Mouse (Mus musculus) limb, embryonic 12.5 days (tissue): ENCODE measurements around the gene Rbm39. TPM values are rescaled to one million over a fixed set of nuclear protein-coding genes. Genes with fewer than 3 reads are reported as not detected.
A peak's percentile ranks its signal among the peaks of the same experiment; 100 is the strongest.
"Not testable (repeated sequence)": the region's sequence is repeated elsewhere in the genome, so short reads cannot be mapped to it uniquely, and the experiment has no call there.

Experiments used
- ATAC-seq: fragments of 200-750 bp; cut with Nextera tagmentation; 2 replicates; pipeline ENCODE4 v1.8.0; 2017; ENCODE audit warnings: low read depth, moderate TSS enrichment; ENCODE audit not compliant: insufficient number of reproducible peaks, insufficient read depth, low FRiP score, low TSS enrichment
- H3K27ac ChIP-seq: fragments of 300-500 bp; sonication (generic); 2 replicates; pipeline ENCODE4 v1.5.1; 2016; ENCODE audit warnings: mild to moderate bottlenecking, moderate library complexity
- H3K27me3 ChIP-seq: fragments of 300-500 bp; sonication (generic); 2 replicates; pipeline ENCODE4 v1.6.1; 2016; ENCODE audit warnings: mild to moderate bottlenecking, moderate library complexity
- H3K36me3 ChIP-seq: fragments of 300-500 bp; sonication (generic); 2 replicates; pipeline ENCODE4 v1.6.1; 2016; ENCODE audit warnings: mild to moderate bottlenecking, moderate library complexity
- H3K4me1 ChIP-seq: fragments of 300-500 bp; sonication (generic); replicated peaks from 2 replicates; pipeline ENCODE4 v1.6.1; 2016
- H3K4me2 ChIP-seq: fragments of 300-500 bp; sonication (generic); 2 replicates; pipeline ENCODE4 v1.6.1; 2016; ENCODE audit warnings: mild to moderate bottlenecking, moderate library complexity
- H3K4me3 ChIP-seq: fragments of 300-500 bp; sonication (generic); replicated peaks from 2 replicates; pipeline ENCODE4 v1.5.1; 2016; ENCODE audit warnings: mild to moderate bottlenecking
- H3K9ac ChIP-seq: fragments of 300-500 bp; sonication (generic); replicated peaks from 2 replicates; pipeline ENCODE4 v1.6.1; 2016; ENCODE audit warnings: mild to moderate bottlenecking, moderate library complexity
- H3K9me3 ChIP-seq: fragments of 300-500 bp; sonication (generic); 2 replicates; pipeline ENCODE4 v1.6.1; 2016; ENCODE audit warnings: mild to moderate bottlenecking, moderate library complexity
- WGBS: fragments of 180-500 bp; shearing (Covaris S2); methylation state at CpG from one replicate; pipeline ENCODE4 v1.1.7; 2016; 5-methylcytosine and 5-hydroxymethylcytosine counted together
- polyA plus RNA-seq: library from polyadenylated mRNA; unstranded; fragments of >200 nt; fragmentation: Nextera tagmentation; extraction: Ambion mirVana; gene quantifications from 2 replicates; pipeline ENCODE4 v1.2.1, GENCODE M21; 2016

Gene Rbm39
- polyA plus RNA-seq, 1 experiment from 2014 or later: 825 TPM

GRCm38 (mm10) chr2:156143367-156143766, 36.7 kb downstream of the Rbm39 start:
- WGBS: 2% methylated on average over 16 of the region's 16 CpGs
- H3K27ac ChIP-seq: peak overlapping the region; percentile 95
- peak overlapping the region; percentile 81 for H3K4me3 ChIP-seq
- peaks cover 5% of the 10 kb centered on the region for H3K4me1 ChIP-seq
- H3K9me3 ChIP-seq: no peaks in the 10 kb centered on the region
- no peak for ATAC-seq
- no peaks in the 10 kb centered on the region for H3K27me3 ChIP-seq
- H3K4me2 ChIP-seq: peak overlapping the region; percentile 65
- H3K36me3 ChIP-seq: peaks cover 29% of the 10 kb centered on the region
- H3K9ac ChIP-seq: peak overlapping the region; percentile 85

GRCm38 (mm10) chr2:156142820-156143219, 37.2 kb downstream of the Rbm39 start:
- Histone ChIP-seq H3K36me3 (peaks cover 24% of the 10 kb centered on the region), H3K9me3 (no peaks in the 10 kb centered on the region), H3K9ac (peak overlapping the region; percentile 85; the same call in 1 of the 2 replicates), H3K4me3 (peak overlapping the region; percentile 81), H3K4me2 (peak overlapping the region; percentile 65), H3K27ac (peak overlapping the region; percentile 95; the same call in 1 of the 2 replicates), H3K27me3 (no peaks in the 10 kb centered on the region), H3K4me1 (peaks cover 5% of the 10 kb centered on the region)
- WGBS: 74% methylated on average over 2 of the region's 2 CpGs
- ATAC-seq: no peak

- Histone ChIP-seq H3K4me3 (no peak overlapping the region), H3K27ac (no peak overlapping the region), H3K27me3 (no peaks in the 10 kb centered on the region), H3K9ac (no peak overlapping the region), H3K4me1 (no peaks in the 10 kb centered on the region), H3K9me3 (no peaks in the 10 kb centered on the region), H3K4me2 (no peak overlapping the region), H3K36me3 (peaks cover 17% of the 10 kb centered on the region; the same call in 1 of the 2 replicates)
- 86% methylated on average over 6 of the region's 6 CpGs for WGBS
- no peak for ATAC-seq
Measured at GRCm38 (mm10) chr2:156135695-156136094, 44.3 kb downstream of the Rbm39 start.

GRCm38 (mm10) chr2:156134161-156134560, 45.9 kb downstream of the Rbm39 start:
- Histone ChIP-seq H3K4me2 (no peak overlapping the region), H3K36me3 (peaks cover 17% of the 10 kb centered on the region; the same call in 1 of the 2 replicates), H3K27ac (no peak overlapping the region), H3K27me3 (no peaks in the 10 kb centered on the region), H3K4me1 (no peaks in the 10 kb centered on the region), H3K4me3 (no peak overlapping the region), H3K9me3 (no peaks in the 10 kb centered on the region), H3K9ac (no peak overlapping the region)
- no peak for ATAC-seq
- WGBS: 88% methylated on average over 5 of the region's 5 CpGs

- peaks cover 47% of the 10 kb centered on the region; the same call in 1 of the 2 replicates for H3K36me3 ChIP-seq
Measured at GRCm38 (mm10) chr2:156126992-156127391, 53.0 kb downstream of the Rbm39 start, which contains the start of gene Gm28036. Gm28036 (minus strand) TSS chr2:156127092.

GRCm38 (mm10) chr2:156123731-156124130, 56.3 kb downstream of the Rbm39 start:
- Histone ChIP-seq H3K27me3 (no peaks in the 10 kb centered on the region), H3K4me3 (no peak overlapping the region)
- 94% methylated on average over 5 of the region's 5 CpGs for WGBS

More at GRCm38 (mm10) chr2:156126992-156127391, 53.0 kb downstream of the Rbm39 start, which contains the start of gene Gm28036:
- no peak within 1 kb of the TSS for H3K9ac ChIP-seq
- no peak within 1 kb of the TSS for H3K27ac ChIP-seq
- H3K4me1 ChIP-seq: no peaks in the 10 kb centered on the region
- no peaks in the 10 kb centered on the region for H3K27me3 ChIP-seq
- no peak within 1 kb of the TSS for H3K4me2 ChIP-seq
- no peak for ATAC-seq
- H3K9me3 ChIP-seq: no peaks in the 10 kb centered on the region
- no peak within 1 kb of the TSS for H3K4me3 ChIP-seq
- 94% methylated on average over 5 of the region's 5 CpGs for WGBS

GRCm38 (mm10) chr2:156119566-156119965, 60.5 kb downstream of the Rbm39 start:
- H3K9me3 ChIP-seq: no peaks in the 10 kb centered on the region
- no peak overlapping the region for H3K27ac ChIP-seq
- peaks cover 8% of the 10 kb centered on the region; the same call in 1 of the 2 replicates for H3K36me3 ChIP-seq
- no peak overlapping the region for H3K4me2 ChIP-seq
- no peak overlapping the region for H3K4me3 ChIP-seq
- H3K4me1 ChIP-seq: no peaks in the 10 kb centered on the region
- no peak for ATAC-seq
- H3K27me3 ChIP-seq: no peaks in the 10 kb centered on the region
- no peak overlapping the region for H3K9ac ChIP-seq

More at GRCm38 (mm10) chr2:156123731-156124130, 56.3 kb downstream of the Rbm39 start:
- no peaks in the 10 kb centered on the region for H3K9me3 ChIP-seq
- H3K4me1 ChIP-seq: no peaks in the 10 kb centered on the region
- H3K9ac ChIP-seq: no peak overlapping the region
- H3K27ac ChIP-seq: no peak overlapping the region
- peaks cover 37% of the 10 kb centered on the region; the same call in 1 of the 2 replicates for H3K36me3 ChIP-seq
- H3K4me2 ChIP-seq: no peak overlapping the region
- ATAC-seq: no peak

- not testable (repeated sequence) for H3K4me1 ChIP-seq, ATAC-seq, H3K36me3 ChIP-seq, H3K27me3 ChIP-seq, H3K9me3 ChIP-seq
- WGBS: 25% methylated on average over 5 of the region's 5 CpGs
- Histone ChIP-seq H3K4me3 (peak overlapping the region; percentile 94), H3K27ac (peak overlapping the region; percentile 94), H3K4me2 (peak overlapping the region; percentile 47), H3K9ac (peak overlapping the region; percentile 98)
Measured at GRCm38 (mm10) chr2:156112080-156112423, 68.0 kb downstream of the Rbm39 start.

- Histone ChIP-seq H3K27me3 (no peaks in the 10 kb centered on the region), H3K4me1 (peaks cover 13% of the 10 kb centered on the region), H3K9ac (peak within 1 kb of the TSS; percentile 98), H3K4me2 (peak within 1 kb of the TSS; percentile 66), H3K4me3 (peak within 1 kb of the TSS; percentile 94), H3K27ac (peak within 1 kb of the TSS; percentile 94), H3K9me3 (no peaks in the 10 kb centered on the region), H3K36me3 (no peaks in the 10 kb centered on the region; the same call in 1 of the 2 replicates)
- under 1% methylated on average over 64 of the region's 74 CpGs for WGBS
- ATAC-seq: peak; percentile 83
Measured at GRCm38 (mm10) chr2:156111358-156112079, 68.5 kb downstream of the Rbm39 start, which contains the start of the genes Cpne1 and Rbm12. Cpne1 (minus strand) TSS chr2:156111965. Rbm12 (minus strand) TSS chr2:156111978.

- ATAC-seq: peak; percentile 59; the same call in 1 of the 2 replicates
- peak overlapping the region; percentile 66 for H3K4me2 ChIP-seq
- no peaks in the 10 kb centered on the region for H3K9me3 ChIP-seq
- peak overlapping the region; percentile 94 for H3K4me3 ChIP-seq
- H3K27ac ChIP-seq: peak overlapping the region; percentile 94
- no peaks in the 10 kb centered on the region for H3K27me3 ChIP-seq
- H3K4me1 ChIP-seq: peaks cover 14% of the 10 kb centered on the region
- H3K36me3 ChIP-seq: peaks cover 4% of the 10 kb centered on the region; the same call in 1 of the 2 replicates
- 2% methylated on average over 16 of the region's 16 CpGs for WGBS
- peak overlapping the region; percentile 98 for H3K9ac ChIP-seq
Measured at GRCm38 (mm10) chr2:156110627-156111357, 69.2 kb downstream of the Rbm39 start.
